ENCODE assay signal across 29 mouse cellular contexts in genomic region chr2:174707101-174707500, GRCm38 (mm10). TPM values are rescaled to one million over a fixed set of nuclear protein-coding genes. Genes with fewer than 3 reads are reported as not detected.
DNase-seq lines count a peak whose midpoint lies in the region; ATAC-seq and TF ChIP-seq lines count a peak whose summit lies in the region.
"Had no signal": no experiment of that assay in that cellular context is flagged by ENCODE, and none has a peak within 500 bp of the region (broad histone marks: within the 10 kb centered on the region; RNA-seq: fewer than 3 reads in every experiment).

No protein-coding gene starts in this region.

- no peak for TF ChIP-seq POLR2A in testis, adult 2 months (IDR thresholded peaks at IDR 0.05; ENCODE audit: control insufficient read depth, low read depth, low read length)

- no peaks in the 10 kb centered on the region for H3K36me3 ChIP-seq in lung, embryonic 16.5 days (ENCODE audit: control insufficient read depth, insufficient read depth, low read length)
- H3K36me3 ChIP-seq in testis, adult 2 months (ENCODE audit: control insufficient read depth, insufficient read depth, low read length) = no peaks in the 10 kb centered on the region
- H3K36me3 ChIP-seq: embryonic facial prominence, embryonic 10.5 days; embryonic facial prominence, embryonic 13.5 days; forebrain, embryonic 12.5 days; forebrain, embryonic 15.5 days; G1E; heart, embryonic 10.5 days; heart, embryonic 13.5 days; hindbrain, embryonic 12.5 days; hindbrain, embryonic 15.5 days had no signal

- no peak overlapping the region for H3K9ac ChIP-seq in lung, embryonic 16.5 days (ENCODE audit: low read length)
- H3K9ac ChIP-seq: embryonic facial prominence, embryonic 13.5 days; forebrain, embryonic 12.5 days; forebrain, embryonic 15.5 days; heart, embryonic 13.5 days; hindbrain, embryonic 12.5 days; hindbrain, embryonic 15.5 days had no signal

- H3K27me3 ChIP-seq in lung, embryonic 16.5 days (ENCODE audit: control insufficient read depth, insufficient read depth, low read depth, low read length) = no peaks in the 10 kb centered on the region
- no peaks in the 10 kb centered on the region for H3K27me3 ChIP-seq in testis, adult 2 months (ENCODE audit: control insufficient read depth, insufficient read depth, low read length)
- H3K27me3 ChIP-seq: CH12.LX; embryonic facial prominence, embryonic 13.5 days; forebrain, embryonic 12.5 days; forebrain, embryonic 15.5 days; heart, embryonic 13.5 days; hindbrain, embryonic 12.5 days; hindbrain, embryonic 15.5 days; Patski had no signal

- no peak overlapping the region for H3K4me3 ChIP-seq in lung, embryonic 16.5 days (ENCODE audit: low read length)
- H3K4me3 ChIP-seq in testis, adult 2 months (ENCODE audit: control insufficient read depth, low read depth, low read length) = peak overlapping the region; percentile 88
- H3K4me3 ChIP-seq: embryonic facial prominence, embryonic 10.5 days; embryonic facial prominence, embryonic 13.5 days; erythroblast, embryonic 14.5 days; forebrain, embryonic 12.5 days; forebrain, embryonic 15.5 days; heart, adult 2 months; heart, embryonic 10.5 days; heart, embryonic 13.5 days; hindbrain, embryonic 12.5 days; hindbrain, embryonic 15.5 days had no signal

- no peak overlapping the region for H3K4me2 ChIP-seq in lung, embryonic 16.5 days (ENCODE audit: low read depth, low read length)
- H3K4me2 ChIP-seq: embryonic facial prominence, embryonic 13.5 days; forebrain, embryonic 12.5 days; forebrain, embryonic 15.5 days; heart, embryonic 13.5 days; hindbrain, embryonic 12.5 days; hindbrain, embryonic 15.5 days had no signal

- DNase-seq in heart, adult 11 months = peak; percentile 55
- no peak for DNase-seq in heart, postnatal 10 days
- no peak for DNase-seq in lung, postnatal 25 days (ENCODE audit: low spot score)
- DNase-seq in testis, postnatal 10 days (ENCODE audit: low spot score) = no peak
- DNase-seq in testis, postnatal 14 days (ENCODE audit: low spot score) = peak; percentile 24
- DNase-seq in right cerebral cortex, postnatal 10 days (ENCODE audit: low spot score in 2 of 2) = no peak
- DNase-seq: adrenal gland, adult 2 months; adrenal gland, postnatal 14 days; cerebellum, adult 11-12 months; cerebellum, adult 8-10 months; cerebellum, postnatal 10 days; cerebellum, postnatal 36 days; embryo, embryonic 11 days; gastrocnemius, postnatal 25 days; heart, adult 2 months had no signal

- no peaks in the 10 kb centered on the region for H3K9me3 ChIP-seq in lung, embryonic 16.5 days (ENCODE audit: control insufficient read depth, low read length)
- H3K9me3 ChIP-seq: embryonic facial prominence, embryonic 10.5 days; embryonic facial prominence, embryonic 13.5 days; forebrain, embryonic 12.5 days; forebrain, embryonic 15.5 days; heart, embryonic 10.5 days; heart, embryonic 13.5 days; hindbrain, embryonic 12.5 days; hindbrain, embryonic 15.5 days had no signal

- intact Hi-C loops in heart, postnatal 10 days (cut with DNase I) = no loop called here

- peak; percentile 51; the same call in 1 of the 2 replicates for ATAC-seq in lung, embryonic 16.5 days (ENCODE audit: low read depth)
- ATAC-seq: forebrain, embryonic 15.5 days; Patski had no signal

- no peaks in the 10 kb centered on the region for H3K4me1 ChIP-seq in lung, embryonic 16.5 days (replicated peaks; ENCODE audit: control insufficient read depth, insufficient read depth, low read length)
- peaks cover 4% of the 10 kb centered on the region; the same call in 1 of the 2 replicates for H3K4me1 ChIP-seq in testis, adult 2 months (ENCODE audit: control insufficient read depth, insufficient read depth, low read length)
- H3K4me1 ChIP-seq: embryonic facial prominence, embryonic 13.5 days; forebrain, embryonic 12.5 days; forebrain, embryonic 15.5 days; heart, embryonic 10.5 days; heart, embryonic 13.5 days; hindbrain, embryonic 12.5 days; hindbrain, embryonic 15.5 days had no signal

- WGBS in lung, embryonic 16.5 days = 55% methylated on average over 16 of the region's 16 CpGs

- no peak for TF ChIP-seq CTCF in testis, adult 2 months (IDR thresholded peaks at IDR 0.05; ENCODE audit: control insufficient read depth, insufficient read depth, insufficient replicate concordance, low read depth, low read length)

- H3K27ac ChIP-seq in lung, embryonic 16.5 days (ENCODE audit: low read length) = no peak overlapping the region
- peak overlapping the region; percentile 36; the same call in 1 of the 2 replicates for H3K27ac ChIP-seq in testis, adult 2 months (ENCODE audit: control insufficient read depth, insufficient read depth, low read depth, low read length)
- H3K27ac ChIP-seq: embryonic facial prominence, embryonic 10.5 days; embryonic facial prominence, embryonic 13.5 days; forebrain, embryonic 12.5 days; forebrain, embryonic 15.5 days; heart, adult 2 months; heart, embryonic 10.5 days; heart, embryonic 13.5 days; hindbrain, embryonic 12.5 days; hindbrain, embryonic 15.5 days had no signal

RNA-seq across cellular contexts. Expression of gene Edn3, which starts 53.3 kb away (rescaled TPM):
- total RNA-seq in heart, postnatal 10 days (2021) = under 1 TPM; 0.24 to 0.37 TPM
- 48.5 and 52.7 TPM in 2 replicates for polyA plus RNA-seq in lung, embryonic 16.5 days (2015; fragmentation: Nextera tagmentation; extraction: Ambion mirVana)
- polyA plus RNA-seq in testis, adult 2 months (2012; rRNA removed) = 0.07 and 0.57 TPM in 2 replicates
- total RNA-seq: CH12.LX had no signal
- polyA plus RNA-seq: erythroblast, embryonic 14.5 days; G1E; Patski had no signal

Comparison
In these comparisons a context has a peak if more than half of its experiments do, and no peak if none do; other contexts are left out.
1. DNase-seq: peak in heart, adult 11 months (single experiment) and testis, postnatal 14 days (single experiment); none in heart, postnatal 10 days (0 of 2), lung, postnatal 25 days (single experiment), testis, postnatal 10 days (single experiment) and right cerebral cortex, postnatal 10 days (0 of 2).
2. RNA of gene Edn3, which starts 53.3 kb away (polyA plus RNA-seq): 48.5 to 52.7 TPM in lung, embryonic 16.5 days; 0.07 to 0.57 TPM in testis, adult 2 months; every median in the first group is over 10 times any median in the second.